Mouse (Mus musculus): ENCODE data around the gene Tasp1. TPM values are rescaled to one million over a fixed set of nuclear protein-coding genes. Genes with fewer than 3 reads are reported as not detected.
"Not testable (repeated sequence)": the region's sequence is repeated elsewhere in the genome, so short reads cannot be mapped to it uniquely, and the experiment has no call there.

The Tasp1 gene
- polyA plus RNA-seq, 1 experiment from 2014 or later, result 17.7 TPM

- Histone ChIP-seq H3K9ac (no peak overlapping the region), H3K27me3 (no peaks in the 10 kb centered on the region), H3K4me2 (replicated peaks) (no peak overlapping the region), H3K4me3 (no peak overlapping the region), H3K27ac (no peak overlapping the region), H3K36me3 (no peaks in the 10 kb centered on the region), H3K9me3 (replicated peaks) (no peaks in the 10 kb centered on the region), H3K4me1 (no peaks in the 10 kb centered on the region)
- 70% methylated on average over 2 of the region's 2 CpGs for WGBS
- ATAC-seq (ENCODE audit: low FRiP score), result no peak
Observed at GRCm38 (mm10) chr2:139932211-139932610, 134.4 kb downstream of the Tasp1 start.

GRCm38 (mm10) chr2:139924937-139925336 is 141.7 kb downstream of the Tasp1 start:
- no peak for ATAC-seq (ENCODE audit: low FRiP score)
- H3K4me1 ChIP-seq, result no peaks in the 10 kb centered on the region
- 6% methylated on average over 1 of the region's 1 CpGs for WGBS
- H3K4me2 ChIP-seq (replicated peaks), result no peak overlapping the region
- no peak overlapping the region for H3K9ac ChIP-seq
- no peaks in the 10 kb centered on the region for H3K36me3 ChIP-seq
- no peak overlapping the region for H3K27ac ChIP-seq
- H3K4me3 ChIP-seq, result no peak overlapping the region
- H3K27me3 ChIP-seq, result no peaks in the 10 kb centered on the region
- no peaks in the 10 kb centered on the region for H3K9me3 ChIP-seq (replicated peaks)

DNA sequence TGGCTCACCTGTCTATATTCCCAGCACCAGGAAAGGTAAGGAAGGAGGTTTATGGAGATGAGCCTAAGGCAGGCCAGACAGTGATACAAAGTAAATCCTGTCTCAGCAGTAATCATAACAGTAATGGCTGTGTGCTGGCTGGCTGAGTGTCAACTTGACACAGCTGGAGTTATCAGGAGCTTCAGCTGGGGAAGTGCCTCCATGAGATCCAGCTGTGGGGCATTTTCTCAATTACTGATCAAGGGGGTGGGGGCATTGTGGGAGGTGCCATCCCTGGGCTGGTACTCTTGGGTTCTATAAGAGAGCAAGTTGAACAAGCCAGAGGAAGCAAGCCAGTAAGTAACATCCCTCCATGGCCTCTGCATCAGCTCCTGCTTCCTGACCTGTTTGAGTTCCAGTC is 145.2 kb downstream of the Tasp1 start:
- ATAC-seq (ENCODE audit: low FRiP score); H3K4me2 ChIP-seq (replicated peaks); H3K4me3 ChIP-seq; H3K9me3 ChIP-seq (replicated peaks); H3K4me1 ChIP-seq; H3K9ac ChIP-seq; H3K27me3 ChIP-seq; H3K36me3 ChIP-seq; H3K27ac ChIP-seq: not testable (repeated sequence)

GRCm38 (mm10) chr2:139919757-139920156 is 146.8 kb downstream of the Tasp1 start:
- H3K4me2 ChIP-seq (replicated peaks), result no peak overlapping the region
- no peak for ATAC-seq (ENCODE audit: low FRiP score)
- no peak overlapping the region for H3K27ac ChIP-seq
- no peak overlapping the region for H3K9ac ChIP-seq
- H3K27me3 ChIP-seq, result no peaks in the 10 kb centered on the region
- no peaks in the 10 kb centered on the region for H3K9me3 ChIP-seq (replicated peaks)
- WGBS, result 68% methylated on average over 2 of the region's 2 CpGs
- H3K4me1 ChIP-seq, result no peaks in the 10 kb centered on the region
- no peak overlapping the region for H3K4me3 ChIP-seq
- H3K36me3 ChIP-seq, result no peaks in the 10 kb centered on the region

DNA sequence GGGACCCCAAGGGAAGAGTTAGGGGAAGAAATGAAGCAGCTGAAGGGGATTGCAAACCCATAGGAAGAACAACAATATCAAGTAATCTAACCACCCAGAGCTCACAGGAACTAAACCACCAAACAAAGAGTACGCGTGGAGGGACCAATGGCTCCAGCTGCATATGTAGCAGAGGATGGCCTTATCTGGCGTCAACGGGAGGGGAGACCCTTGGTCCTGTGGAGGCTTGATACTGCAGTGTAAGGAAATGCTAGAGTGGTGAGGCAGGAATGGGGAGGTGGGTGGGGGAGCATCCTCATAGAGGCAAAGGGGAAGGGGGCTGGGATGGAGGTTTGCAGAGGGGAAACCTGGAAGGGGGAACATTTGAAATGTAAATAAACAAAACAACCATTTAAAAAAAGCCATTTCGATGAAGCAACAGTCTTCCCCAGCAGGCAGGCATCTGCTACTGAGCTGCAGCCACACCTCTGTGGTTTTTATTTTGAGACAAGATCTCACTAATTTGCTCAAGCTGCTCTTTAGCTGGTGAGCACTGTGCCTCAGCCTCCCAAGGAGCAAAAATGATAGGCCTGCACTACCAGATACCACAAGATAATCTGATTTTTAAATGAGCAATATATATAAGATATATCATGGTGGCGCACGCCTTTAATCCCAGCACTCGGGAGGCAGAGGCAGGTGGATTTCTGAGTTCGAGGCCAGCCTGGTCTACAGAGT is 160.0 kb downstream of the Tasp1 start:
- H3K9ac ChIP-seq, result no peak overlapping the region
- no peaks in the 10 kb centered on the region for H3K9me3 ChIP-seq (replicated peaks)
- ATAC-seq (ENCODE audit: low FRiP score), result no peak
- no peaks in the 10 kb centered on the region for H3K36me3 ChIP-seq
- H3K27ac ChIP-seq, result no peak overlapping the region
- WGBS, result 92% methylated on average over 9 of the region's 9 CpGs
- H3K4me2 ChIP-seq (replicated peaks), result no peak overlapping the region
- H3K4me1 ChIP-seq, result no peaks in the 10 kb centered on the region
- no peaks in the 10 kb centered on the region for H3K27me3 ChIP-seq
- no peak overlapping the region for H3K4me3 ChIP-seq

DNA sequence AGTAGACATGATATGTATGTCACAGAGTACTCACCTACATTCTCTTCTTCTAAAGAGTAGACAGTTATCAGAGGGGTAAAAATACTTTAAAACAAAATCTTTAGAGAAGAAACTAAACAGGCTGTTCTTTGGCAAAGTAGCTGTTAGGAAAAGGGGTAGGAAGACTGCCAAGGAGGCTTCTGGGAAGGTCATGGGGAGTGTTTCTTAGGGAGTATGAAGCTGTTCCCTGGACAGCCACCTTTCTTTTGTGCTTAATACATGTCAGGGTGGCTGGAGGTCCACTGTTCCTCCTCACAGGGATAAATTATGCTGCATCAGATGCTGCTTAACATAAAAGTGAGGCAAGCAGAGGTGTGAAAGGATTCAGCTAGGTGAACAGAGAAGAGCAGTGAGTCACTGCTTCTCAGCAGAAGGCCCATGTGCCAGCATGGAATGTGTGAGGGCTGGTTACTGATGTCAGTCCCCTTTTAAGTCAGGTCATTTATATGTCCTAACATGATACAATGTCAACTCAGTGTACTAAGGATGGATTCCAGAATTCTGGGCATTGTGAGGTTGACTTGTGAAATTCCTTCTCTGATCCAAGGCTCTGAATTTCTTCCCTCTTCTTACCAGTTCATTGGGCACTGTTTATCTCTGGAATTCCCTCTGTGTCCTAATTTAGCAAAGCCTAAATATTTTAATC is 175.1 kb downstream of the Tasp1 start:
- Histone ChIP-seq H3K27ac (no peak overlapping the region), H3K4me3 (no peak overlapping the region)
- ATAC-seq (ENCODE audit: low FRiP score), result no peak

DNA sequence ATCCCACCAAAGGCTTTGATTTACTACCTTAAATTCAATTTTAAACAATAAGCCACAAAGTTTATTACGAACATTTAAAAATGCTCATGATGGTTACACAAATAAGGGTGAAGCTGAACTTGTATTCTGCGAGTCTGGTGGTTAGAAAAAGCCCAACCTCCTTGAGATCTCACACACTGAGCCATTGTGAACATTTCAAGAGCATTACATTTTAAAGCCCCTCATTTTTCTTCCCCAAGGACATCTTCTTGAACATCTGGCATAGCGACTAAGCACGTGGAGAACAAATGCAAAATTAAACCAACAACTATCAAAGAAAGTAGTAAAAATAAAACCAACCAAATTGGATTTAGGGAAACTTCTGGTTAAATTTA is 182.4 kb downstream of the Tasp1 start:
- WGBS, result 76% methylated on average over 4 of the region's 4 CpGs
- H3K4me3 ChIP-seq, result no peak overlapping the region
- ATAC-seq (ENCODE audit: low FRiP score), result no peak
- H3K9me3 ChIP-seq (replicated peaks), result no peaks in the 10 kb centered on the region
- no peaks in the 10 kb centered on the region for H3K27me3 ChIP-seq
- no peak overlapping the region for H3K9ac ChIP-seq
- H3K4me2 ChIP-seq (replicated peaks), result no peak overlapping the region
- no peak overlapping the region for H3K27ac ChIP-seq
- no peaks in the 10 kb centered on the region for H3K36me3 ChIP-seq
- no peaks in the 10 kb centered on the region for H3K4me1 ChIP-seq

More for the DNA sequence above, 175.1 kb downstream of the Tasp1 start:
- no peak overlapping the region for H3K4me2 ChIP-seq (replicated peaks)
- H3K36me3 ChIP-seq, result no peaks in the 10 kb centered on the region
- no peaks in the 10 kb centered on the region for H3K9me3 ChIP-seq (replicated peaks)
- no peaks in the 10 kb centered on the region for H3K27me3 ChIP-seq
- no peaks in the 10 kb centered on the region for H3K4me1 ChIP-seq
- H3K9ac ChIP-seq, result no peak overlapping the region

DNA sequence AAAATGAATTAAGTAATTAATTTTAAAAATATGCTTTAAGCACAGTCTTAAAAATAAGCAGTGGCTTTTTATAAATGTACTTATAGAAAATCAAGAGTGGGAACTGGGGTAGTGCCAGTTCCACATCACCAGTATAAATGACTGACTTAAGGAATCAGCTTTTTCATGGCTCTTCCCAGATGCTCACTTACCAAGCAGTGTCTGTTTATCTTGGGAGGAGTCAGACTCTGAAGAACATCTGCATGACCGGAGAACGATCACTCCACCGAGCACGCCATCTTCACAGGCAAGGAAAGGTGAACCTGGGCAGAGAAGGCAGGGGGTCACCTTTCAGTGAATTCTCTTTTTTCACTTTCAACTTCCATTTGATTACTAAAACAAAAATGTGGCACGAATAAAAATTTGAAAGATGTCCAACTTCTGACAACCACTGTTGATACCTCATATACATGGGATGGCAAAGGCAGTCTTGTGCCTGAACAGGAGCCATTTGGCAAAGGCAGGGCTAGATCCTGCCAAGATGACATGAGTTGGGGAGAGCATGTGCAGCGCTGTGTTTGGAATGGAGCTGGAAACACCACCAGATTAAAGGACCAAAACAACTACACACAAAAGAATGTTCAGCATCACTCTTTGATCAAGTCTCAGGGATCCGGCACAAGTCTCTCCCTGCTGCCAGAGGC is 182.9 kb downstream of the Tasp1 start:
- WGBS, result 91% methylated on average over 7 of the region's 7 CpGs

DNA sequence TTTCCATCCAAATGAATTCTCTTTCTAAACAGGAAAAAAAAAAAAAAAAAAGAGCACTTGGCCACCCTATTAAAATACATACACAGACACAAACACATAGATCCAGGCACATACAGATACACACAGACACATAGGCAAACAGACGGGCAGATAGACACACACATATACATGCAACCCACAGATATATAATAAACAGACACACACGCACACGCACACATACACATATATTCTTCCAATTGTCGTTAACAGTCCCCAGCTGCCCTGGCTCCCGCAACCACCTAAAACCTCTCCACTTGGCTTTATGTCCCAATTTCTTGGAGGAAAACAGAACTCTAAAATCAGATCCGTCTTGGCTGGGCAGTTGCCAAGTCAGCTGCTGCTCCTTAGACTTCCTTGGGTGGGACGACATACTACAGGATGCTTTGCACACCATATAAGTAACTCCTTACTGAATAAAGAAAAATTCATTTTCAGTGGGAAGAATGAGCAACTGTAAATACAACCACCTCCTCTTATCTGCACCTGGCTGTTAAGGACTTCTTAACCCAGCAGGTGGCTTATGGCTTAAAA is 188.5 kb downstream of the Tasp1 start:
- Histone ChIP-seq H3K36me3 (no peaks in the 10 kb centered on the region), H3K9me3 (replicated peaks) (no peaks in the 10 kb centered on the region), H3K4me2 (replicated peaks) (no peak overlapping the region), H3K27ac (no peak overlapping the region), H3K4me3 (no peak overlapping the region), H3K4me1 (no peaks in the 10 kb centered on the region), H3K9ac (no peak overlapping the region), H3K27me3 (no peaks in the 10 kb centered on the region)
- WGBS, result 91% methylated on average over 7 of the region's 7 CpGs
- no peak for ATAC-seq (ENCODE audit: low FRiP score)

More for the DNA sequence above, 182.9 kb downstream of the Tasp1 start:
- H3K36me3 ChIP-seq, result no peaks in the 10 kb centered on the region
- H3K9ac ChIP-seq, result no peak overlapping the region
- H3K27me3 ChIP-seq, result no peaks in the 10 kb centered on the region
- no peaks in the 10 kb centered on the region for H3K9me3 ChIP-seq (replicated peaks)
- no peak overlapping the region for H3K27ac ChIP-seq
- ATAC-seq (ENCODE audit: low FRiP score), result no peak
- H3K4me3 ChIP-seq, result no peak overlapping the region
- no peak overlapping the region for H3K4me2 ChIP-seq (replicated peaks)
- H3K4me1 ChIP-seq, result no peaks in the 10 kb centered on the region

DNA sequence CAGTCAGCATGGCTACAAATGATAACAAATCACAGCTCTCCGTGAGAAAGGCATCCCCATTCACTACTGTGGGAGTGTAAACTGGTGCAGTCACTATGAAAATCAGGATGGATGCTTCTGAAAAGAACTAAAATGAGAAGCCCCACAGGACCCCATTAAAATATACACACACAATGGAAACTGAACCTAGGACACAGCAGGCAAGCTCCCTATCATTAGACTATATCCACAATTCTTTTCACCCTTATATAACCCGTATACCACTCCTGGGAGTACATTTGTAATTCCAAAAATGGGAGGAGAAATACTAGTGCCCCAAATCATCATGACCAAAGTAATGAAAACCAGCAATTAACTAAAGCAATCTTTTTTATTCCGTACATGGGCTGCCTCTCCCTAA is 190.7 kb downstream of the Tasp1 start:
- H3K9ac ChIP-seq, result no peak overlapping the region
- H3K27me3 ChIP-seq, result no peaks in the 10 kb centered on the region
- ATAC-seq (ENCODE audit: low FRiP score), result no peak
- no peak overlapping the region for H3K4me2 ChIP-seq (replicated peaks)
- no peaks in the 10 kb centered on the region for H3K4me1 ChIP-seq
- H3K27ac ChIP-seq, result no peak overlapping the region
- no peaks in the 10 kb centered on the region for H3K9me3 ChIP-seq (replicated peaks)
- no peaks in the 10 kb centered on the region for H3K36me3 ChIP-seq
- WGBS, result 66% methylated on average over 3 of the region's 3 CpGs
- H3K4me3 ChIP-seq, result no peak overlapping the region

DNA sequence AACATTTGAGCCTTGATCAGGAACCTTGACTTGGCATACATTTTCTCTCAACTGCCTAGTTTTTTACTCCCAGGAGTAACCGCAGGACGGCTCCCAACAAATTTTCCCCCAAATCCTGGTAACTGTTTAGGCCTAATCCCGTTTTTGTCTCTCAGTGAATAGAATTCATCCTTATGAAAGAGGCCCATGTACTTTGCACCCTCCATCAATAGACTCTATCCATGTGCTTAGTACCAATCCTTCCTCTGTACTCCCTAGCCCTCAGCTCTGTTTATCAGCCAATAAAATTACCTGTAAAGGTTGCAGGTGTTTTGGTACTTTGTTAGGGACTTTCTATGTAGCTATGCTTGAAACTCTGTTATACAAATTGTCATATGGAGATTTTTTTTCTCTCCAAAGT is 192.4 kb downstream of the Tasp1 start:
- no peaks in the 10 kb centered on the region for H3K27me3 ChIP-seq
- 65% methylated on average over 3 of the region's 3 CpGs for WGBS
- ATAC-seq (ENCODE audit: low FRiP score), result no peak

GRCm38 (mm10) chr2:139873762-139874161 is 192.8 kb downstream of the Tasp1 start:
- no peaks in the 10 kb centered on the region for H3K9me3 ChIP-seq (replicated peaks)
- no peak for ATAC-seq (ENCODE audit: low FRiP score)
- H3K9ac ChIP-seq, result no peak overlapping the region
- no peaks in the 10 kb centered on the region for H3K36me3 ChIP-seq
- H3K4me3 ChIP-seq, result no peak overlapping the region
- no peaks in the 10 kb centered on the region for H3K27me3 ChIP-seq
- 43% methylated on average over 2 of the region's 2 CpGs for WGBS
- no peak overlapping the region for H3K4me2 ChIP-seq (replicated peaks)
- H3K27ac ChIP-seq, result no peak overlapping the region
- no peaks in the 10 kb centered on the region for H3K4me1 ChIP-seq

More for the DNA sequence above, 192.4 kb downstream of the Tasp1 start:
- Histone ChIP-seq H3K9ac (no peak overlapping the region), H3K4me1 (no peaks in the 10 kb centered on the region), H3K4me2 (replicated peaks) (no peak overlapping the region), H3K36me3 (no peaks in the 10 kb centered on the region), H3K4me3 (no peak overlapping the region), H3K9me3 (replicated peaks) (no peaks in the 10 kb centered on the region), H3K27ac (no peak overlapping the region)
